Mouse (Mus musculus) lung, adult 18-20 months (tissue): Measurements from ENCODE around the gene Scarb2.

Experiments
- DNase-seq, 2 experiments: peaks; one replicate each; pipeline ENCODE4 v3.0.0; 2022; ENCODE audit warnings: mixed read lengths in 2 of 2

Scarb2 gene

DNA sequence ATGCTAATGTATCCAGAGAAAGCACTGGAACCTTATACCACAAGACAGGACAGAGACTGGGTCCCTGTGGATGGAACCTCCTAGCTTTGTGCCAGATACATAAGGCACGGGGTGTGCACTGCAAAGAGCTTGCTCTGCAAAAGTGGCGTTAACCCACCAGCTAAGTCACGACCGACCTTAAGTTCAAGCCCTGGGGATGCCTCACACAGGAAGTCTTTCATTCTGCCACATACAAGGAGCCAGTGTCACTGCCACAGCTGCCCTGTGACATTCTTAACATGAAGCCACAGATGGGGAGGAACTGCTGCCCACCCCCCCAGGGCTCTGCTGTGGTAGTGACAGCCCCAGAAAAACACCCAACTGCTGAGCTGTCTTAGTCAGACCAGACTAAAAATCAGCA, 15.9 kb downstream of the Scarb2 start:
- DNase-seq = no peak

- DNase-seq = no peak
Observed at GRCm38 (mm10) chr5:92490304-92490703, 16.3 kb downstream of the Scarb2 start.

- peak in 1 of 2 experiments; percentile 48 for DNase-seq
Observed at GRCm38 (mm10) chr5:92489503-92489902, 17.1 kb downstream of the Scarb2 start.

- DNase-seq = peak; percentile 81 to 89
Observed at GRCm38 (mm10) chr5:92488961-92489360, 17.7 kb downstream of the Scarb2 start.

DNA sequence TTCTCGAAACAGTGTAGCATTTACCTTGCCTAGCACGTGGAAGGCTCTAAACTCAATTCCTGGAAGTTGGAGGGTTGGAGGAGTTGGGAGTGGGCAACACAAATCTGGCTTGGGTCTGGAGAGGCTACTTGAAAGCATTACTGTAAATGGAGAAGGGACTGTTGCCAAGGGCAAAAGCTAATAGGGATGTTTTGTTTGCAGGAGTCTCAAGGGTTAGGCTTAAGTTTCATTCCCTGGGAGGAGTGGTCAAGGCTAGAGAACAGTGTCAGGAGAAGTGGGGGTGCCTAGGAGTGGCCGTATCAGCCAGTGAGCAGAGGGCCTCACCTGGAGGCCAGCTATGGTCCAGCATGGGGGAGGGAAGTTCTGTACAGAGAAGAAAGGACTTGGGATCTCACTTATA, 18.2 kb downstream of the Scarb2 start:
- peak; percentile 78 to 90 for DNase-seq

DNA sequence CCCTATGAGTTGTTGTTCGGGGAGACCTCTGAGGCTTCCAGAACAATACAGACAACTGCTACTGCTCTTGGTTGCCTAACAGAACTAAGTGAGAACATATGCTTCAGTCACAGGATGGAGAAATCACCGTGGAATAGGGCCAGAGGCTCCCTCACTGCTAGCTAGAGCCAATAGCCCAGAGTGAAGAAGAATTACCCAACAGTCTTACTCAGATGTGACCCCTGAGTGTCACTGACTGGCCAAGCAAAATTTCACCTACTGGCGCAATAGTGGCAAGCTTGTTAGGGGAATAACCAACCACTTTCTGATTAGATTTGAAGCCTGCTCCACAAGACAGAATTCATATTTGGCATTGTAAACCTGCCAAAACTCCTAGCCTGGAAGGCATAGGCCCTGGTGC, 19.9 kb downstream of the Scarb2 start:
- peak; percentile 57 to 71 for DNase-seq

- DNase-seq = peak; percentile 40 to 41
Observed at GRCm38 (mm10) chr5:92484880-92485279, 21.8 kb downstream of the Scarb2 start.

GRCm38 (mm10) chr5:92472863-92473262, 33.8 kb downstream of the Scarb2 start:
- peak in 1 of 2 experiments; percentile 58 for DNase-seq

DNA sequence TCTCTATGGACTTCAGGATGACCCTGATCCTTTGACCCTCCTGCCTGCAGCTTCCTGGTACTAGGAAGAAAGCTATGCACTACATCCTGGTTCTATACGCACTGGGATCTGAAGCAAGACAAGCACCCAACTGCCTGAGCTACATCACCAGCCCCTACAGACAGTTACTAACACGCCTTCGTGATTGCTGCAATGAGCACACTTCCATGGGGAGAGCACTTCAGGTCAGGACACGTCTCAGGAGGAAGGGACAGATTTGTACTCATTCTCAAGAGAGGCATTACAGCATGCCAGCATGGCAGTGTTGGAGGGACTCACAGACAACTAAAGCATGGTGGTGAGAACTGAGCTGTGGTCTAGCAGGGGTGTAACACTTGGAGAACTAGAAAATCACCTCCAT, 35.1 kb downstream of the Scarb2 start:
- peak in 1 of 2 experiments; percentile 56 for DNase-seq

- no peak for DNase-seq
Observed at GRCm38 (mm10) chr5:92469201-92470130, 37.2 kb downstream of the Scarb2 start.

GRCm38 (mm10) chr5:92468234-92468633, 38.4 kb downstream of the Scarb2 start:
- DNase-seq = no peak

DNA sequence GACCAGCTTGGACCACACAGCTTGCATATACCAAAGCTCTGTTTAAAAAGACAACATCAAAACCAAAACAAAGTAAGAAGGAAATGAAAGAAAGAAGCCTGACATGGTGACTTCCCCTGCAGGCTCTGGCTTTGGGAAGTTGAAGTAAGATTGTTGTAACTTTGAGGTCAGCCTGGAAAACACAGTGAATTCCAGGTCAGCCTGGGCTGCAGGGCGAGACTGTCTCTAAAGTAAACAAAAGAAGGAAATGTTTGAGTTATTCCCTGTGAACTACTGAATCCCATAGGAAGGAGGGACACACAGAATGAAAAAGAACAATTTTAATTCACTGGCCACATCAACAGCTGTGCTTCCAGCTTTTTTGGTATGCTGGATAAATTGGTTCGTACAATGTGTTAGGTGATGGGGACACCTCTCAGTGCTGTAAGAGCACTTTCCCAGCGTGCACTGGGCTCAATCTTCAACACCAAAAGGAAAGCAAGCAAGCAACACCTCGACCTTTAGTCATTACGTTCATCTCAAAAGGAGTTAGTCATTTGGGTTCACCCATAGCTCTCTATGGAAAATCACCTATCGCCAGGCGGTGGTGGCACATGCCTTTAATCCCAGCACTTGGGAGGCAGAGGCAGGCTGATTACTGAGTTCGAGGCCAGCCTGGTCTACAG, 39.4 kb downstream of the Scarb2 start:
- DNase-seq = peak in 1 of 2 experiments; percentile 29

DNA sequence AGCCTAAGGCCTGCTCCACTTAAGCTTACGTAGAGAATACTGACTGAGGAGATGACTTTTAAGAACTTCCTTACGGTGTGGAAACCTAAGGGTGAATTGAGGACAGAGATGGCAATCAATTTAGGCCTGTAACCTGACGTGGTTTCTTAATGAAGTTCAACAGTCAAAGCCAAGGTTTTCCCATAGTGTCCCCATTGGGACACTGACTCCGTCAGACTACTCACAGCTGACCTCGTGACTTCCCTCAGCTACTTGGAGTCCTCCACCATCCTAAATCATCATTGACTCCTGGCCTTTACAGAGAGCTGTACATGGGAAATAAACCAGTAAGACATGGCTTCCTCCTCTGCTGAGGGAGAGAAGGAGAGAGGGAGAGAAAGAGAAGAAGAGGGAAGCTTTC, 41.1 kb downstream of the Scarb2 start:
- no peak for DNase-seq

DNA sequence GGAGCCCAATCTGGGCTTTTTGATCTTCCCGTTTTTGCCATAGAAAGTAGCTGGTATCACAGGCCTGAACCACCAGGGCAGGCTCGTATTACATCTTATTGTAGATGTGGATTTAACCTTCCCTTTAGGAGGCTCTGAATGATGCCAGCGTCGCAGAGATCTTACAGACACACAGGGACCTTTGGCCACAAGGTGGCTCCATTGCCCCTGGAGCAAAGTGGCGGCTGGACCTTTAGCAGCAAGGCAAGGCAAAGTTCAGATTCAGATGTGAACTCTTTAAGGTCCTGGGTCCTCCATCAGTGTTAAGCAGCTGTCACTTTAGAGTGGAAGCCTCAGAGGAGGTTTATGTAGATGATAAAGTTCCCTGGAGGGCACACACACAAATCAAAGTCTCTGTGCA, 45.3 kb downstream of the Scarb2 start:
- DNase-seq = peak; percentile 69 to 78

DNA sequence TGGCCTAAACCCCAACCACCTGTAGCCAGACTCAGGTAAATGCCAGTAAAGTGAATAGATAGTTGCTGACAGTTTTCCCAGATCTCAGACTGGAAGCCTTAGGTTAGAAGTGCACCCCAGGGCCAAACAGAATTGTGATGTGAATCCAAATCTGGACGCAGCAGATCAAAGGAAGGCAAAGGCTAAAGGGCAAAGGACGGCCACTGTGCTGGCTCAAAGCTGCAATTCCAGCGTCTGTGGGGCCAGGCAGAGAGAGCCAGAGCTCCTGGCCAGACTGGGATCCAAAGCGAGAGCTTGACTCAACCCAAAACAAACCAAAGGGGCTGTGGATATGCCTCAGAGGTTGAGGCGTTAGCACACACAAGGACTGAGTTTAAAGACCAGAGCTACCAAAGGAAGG, 47.9 kb downstream of the Scarb2 start:
- DNase-seq = no peak

GRCm38 (mm10) chr5:92457410-92457809, 49.2 kb downstream of the Scarb2 start:
- DNase-seq = no peak

- DNase-seq = no peak
Observed at GRCm38 (mm10) chr5:92452876-92453275, 53.8 kb downstream of the Scarb2 start.

DNA sequence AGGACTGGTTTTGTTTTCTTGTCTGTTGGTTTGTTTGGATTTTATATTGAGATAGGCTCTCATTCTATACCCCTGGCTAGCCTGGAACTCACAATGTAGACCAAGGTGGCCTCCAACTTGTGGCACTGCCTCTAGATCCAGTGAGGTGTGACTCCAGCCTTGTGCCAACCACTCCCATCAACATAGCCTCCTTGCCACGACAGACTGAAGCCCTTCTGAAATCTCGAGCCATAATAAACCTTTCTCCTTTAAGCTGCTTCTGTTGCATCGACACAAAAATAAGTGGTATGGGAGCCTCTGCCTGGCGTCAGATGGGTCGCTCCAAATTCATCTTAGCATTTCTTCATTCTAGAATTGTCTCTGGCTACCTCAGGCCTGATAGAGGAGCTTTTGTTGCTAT, 59.9 kb downstream of the Scarb2 start:
- no peak for DNase-seq

GRCm38 (mm10) chr5:92445016-92445415, 61.6 kb downstream of the Scarb2 start:
- DNase-seq = no peak

DNA sequence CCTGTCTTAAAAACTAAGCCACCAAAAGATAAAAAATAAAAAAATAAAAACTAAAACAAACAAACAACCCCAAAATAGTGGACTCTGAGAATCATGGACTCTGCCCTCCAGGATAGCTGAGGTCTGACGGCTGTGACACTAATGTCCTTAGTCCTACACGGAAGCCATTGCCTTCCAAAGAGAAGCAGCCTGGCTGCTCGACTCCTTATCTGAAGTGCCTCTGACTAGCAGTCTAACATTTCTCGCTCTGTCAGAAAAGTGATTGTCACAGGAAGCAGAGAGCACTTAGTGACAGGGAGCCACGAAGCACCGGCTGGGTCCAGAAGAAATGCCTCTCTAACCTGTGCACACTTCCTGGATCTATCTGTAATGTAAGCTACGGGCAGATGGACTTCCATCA, 63.7 kb downstream of the Scarb2 start:
- DNase-seq = no peak

- peak; percentile 23 to 29 for DNase-seq
Observed at GRCm38 (mm10) chr5:92441494-92441893, 65.1 kb downstream of the Scarb2 start.

GRCm38 (mm10) chr5:92438540-92438939, 68.1 kb downstream of the Scarb2 start:
- DNase-seq = no peak

- peak; percentile 98 for DNase-seq
Observed at GRCm38 (mm10) chr5:92435025-92435584, 71.5 kb downstream of the Scarb2 start, which contains the start of gene Nup54. TSS of gene Nup54 (minus strand) at chr5:92435219.

DNA sequence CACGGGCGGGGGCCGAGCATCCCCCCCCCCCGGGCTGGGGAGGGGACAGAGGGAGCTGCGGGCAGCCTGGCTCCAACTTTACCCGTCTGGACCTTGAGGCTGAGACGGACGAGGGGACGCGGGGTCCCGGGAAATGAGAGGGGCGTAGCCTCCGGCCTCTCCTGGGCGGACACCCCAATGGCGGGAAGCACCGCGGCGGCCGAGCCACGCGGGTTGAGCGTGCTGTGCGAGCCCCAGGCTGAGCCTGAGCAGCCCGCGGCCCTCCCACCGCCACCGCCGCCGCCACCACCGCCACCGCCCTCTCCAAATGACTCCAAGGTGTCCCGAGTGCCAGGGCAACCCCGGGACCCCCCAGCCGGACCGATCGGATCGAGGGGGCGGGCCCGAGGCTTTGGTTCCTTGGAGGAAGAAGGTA, 72.1 kb downstream of the Scarb2 start:
- DNase-seq = no peak
